Mouse (Mus musculus): ENCODE data around the gene Cdh23.
A peak's percentile ranks its signal among the peaks of the same experiment; 100 is the strongest.

Gene Cdh23

DNA sequence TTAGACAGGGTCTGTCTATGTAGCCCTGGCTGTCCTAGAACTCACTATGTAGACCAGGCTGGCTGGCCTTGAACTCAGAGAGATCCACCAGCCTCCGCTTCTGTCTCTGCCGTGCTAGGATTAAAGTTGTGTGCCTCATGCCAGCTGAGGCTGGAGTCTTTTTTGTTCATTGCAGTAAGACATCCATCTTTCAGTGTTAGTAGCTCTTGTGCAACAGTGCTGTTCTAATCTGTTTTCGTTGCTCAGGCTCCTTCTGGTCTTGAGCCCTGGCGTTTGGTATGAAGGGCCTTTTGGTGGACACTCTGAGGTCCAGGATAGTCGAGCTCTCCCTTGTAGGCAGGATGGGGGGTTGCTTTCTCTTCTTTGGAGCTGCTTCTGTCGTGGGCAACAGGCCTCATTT is 332.9 kb downstream of the Cdh23 start:
- no peak for DNase-seq (ENCODE audit: low spot score)

DNA sequence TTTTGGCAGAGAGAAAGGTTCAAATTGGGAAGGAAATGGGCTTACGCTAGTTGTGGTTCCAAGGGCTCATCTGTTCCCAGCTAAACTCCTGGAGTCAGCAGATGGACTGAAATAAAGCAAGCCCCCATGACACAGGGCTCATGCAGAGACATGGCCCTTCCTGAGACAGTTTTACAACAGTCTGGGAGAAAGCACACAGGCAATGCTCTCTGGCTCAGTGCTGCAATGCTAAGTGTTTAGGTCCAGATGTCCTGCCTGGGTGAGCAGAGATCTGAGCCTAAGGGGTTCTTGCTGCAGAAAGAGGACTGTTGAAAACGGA is 334.0 kb downstream of the Cdh23 start:
- no peak for DNase-seq (ENCODE audit: low spot score)

DNA sequence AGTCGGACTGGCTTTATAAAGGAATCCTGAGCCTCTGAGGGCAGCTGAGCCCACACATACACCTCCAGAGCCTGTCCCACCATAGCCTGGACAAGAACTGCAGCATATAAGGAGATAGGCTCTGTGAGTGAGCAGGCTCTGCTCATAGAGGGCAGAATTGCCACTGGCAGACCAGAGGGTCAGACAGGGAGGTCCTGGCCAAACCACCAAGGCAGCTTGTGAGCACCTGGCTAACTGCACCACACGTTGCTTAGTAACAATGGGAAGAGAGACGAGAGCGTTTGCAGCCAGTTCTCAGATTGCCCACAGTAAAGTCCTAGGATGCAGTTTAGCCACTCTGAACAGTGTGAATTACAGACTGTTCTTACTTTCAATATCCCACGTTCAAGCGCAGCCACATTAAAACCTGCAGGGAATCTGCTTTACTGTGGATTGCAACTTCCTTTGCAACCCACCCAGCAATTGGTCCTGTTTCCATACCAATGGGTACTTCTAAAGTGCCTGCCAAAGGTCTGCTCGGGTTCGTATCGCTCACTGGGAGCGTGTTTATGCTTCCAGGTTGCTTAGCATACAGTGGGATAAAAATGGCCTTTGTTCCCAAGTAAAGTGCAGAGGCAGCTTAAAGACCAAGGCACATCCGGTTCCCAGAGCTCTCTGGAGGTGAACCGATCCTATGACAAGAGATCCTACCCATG is 334.5 kb downstream of the Cdh23 start:
- no peak for DNase-seq (ENCODE audit: low spot score)

DNA sequence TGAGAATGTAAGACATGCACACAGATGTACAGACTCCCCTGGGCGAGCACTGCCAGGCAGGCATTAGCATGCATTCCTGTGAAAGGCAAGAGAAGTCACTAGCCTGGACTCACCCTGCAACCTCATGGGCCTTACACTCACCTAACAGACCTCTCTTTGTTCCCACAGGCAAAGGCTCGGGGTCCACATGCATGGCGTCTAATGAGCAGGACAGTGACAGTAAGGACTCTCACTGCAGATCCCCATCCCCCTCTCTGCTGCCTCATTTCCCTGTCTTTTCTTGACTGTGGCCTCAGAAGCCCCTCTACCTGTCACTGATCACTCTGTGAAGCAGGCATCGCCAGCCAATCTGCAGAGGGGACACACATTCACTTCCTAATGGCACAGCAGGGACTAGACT is 337.5 kb downstream of the Cdh23 start:
- DNase-seq (ENCODE audit: low spot score): no peak

DNA sequence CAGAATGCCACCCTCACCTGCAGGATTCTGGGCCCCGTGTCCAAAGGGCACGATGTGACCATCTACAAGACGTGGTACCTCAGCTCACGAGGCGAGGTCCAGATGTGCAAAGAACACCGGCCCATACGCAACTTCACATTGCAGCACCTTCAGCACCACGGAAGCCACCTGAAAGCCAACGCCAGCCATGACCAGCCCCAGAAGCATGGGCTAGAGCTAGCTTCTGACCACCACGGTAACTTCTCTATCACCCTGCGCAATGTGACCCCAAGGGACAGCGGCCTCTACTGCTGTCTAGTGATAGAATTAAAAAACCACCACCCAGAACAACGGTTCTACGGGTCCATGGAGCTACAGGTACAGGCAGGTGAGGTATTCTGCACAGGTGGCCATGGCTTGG is 338.4 kb downstream of the Cdh23 start:
- no peak for DNase-seq (ENCODE audit: low spot score)

DNA sequence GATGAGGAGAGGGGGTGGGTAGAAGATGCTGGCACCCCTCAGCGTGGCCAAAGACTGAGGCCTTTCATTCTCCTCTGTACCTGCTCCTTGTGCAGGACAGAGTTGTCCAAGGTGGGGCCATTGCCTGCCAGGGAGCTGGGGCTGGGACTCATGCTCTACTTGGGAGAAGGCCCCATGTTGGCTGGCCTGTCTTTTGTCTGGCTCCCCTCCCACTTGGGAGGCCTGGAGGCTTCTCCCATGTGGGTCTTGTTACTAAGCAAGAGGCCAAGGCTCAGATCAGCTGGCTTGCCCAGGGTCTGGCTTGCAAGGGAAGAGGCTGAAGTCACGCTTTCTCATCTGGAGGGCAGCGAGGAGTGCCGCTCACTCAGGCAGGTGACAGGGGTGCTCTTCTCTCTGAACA is 338.8 kb downstream of the Cdh23 start:
- DNase-seq (ENCODE audit: low spot score): no peak

DNA sequence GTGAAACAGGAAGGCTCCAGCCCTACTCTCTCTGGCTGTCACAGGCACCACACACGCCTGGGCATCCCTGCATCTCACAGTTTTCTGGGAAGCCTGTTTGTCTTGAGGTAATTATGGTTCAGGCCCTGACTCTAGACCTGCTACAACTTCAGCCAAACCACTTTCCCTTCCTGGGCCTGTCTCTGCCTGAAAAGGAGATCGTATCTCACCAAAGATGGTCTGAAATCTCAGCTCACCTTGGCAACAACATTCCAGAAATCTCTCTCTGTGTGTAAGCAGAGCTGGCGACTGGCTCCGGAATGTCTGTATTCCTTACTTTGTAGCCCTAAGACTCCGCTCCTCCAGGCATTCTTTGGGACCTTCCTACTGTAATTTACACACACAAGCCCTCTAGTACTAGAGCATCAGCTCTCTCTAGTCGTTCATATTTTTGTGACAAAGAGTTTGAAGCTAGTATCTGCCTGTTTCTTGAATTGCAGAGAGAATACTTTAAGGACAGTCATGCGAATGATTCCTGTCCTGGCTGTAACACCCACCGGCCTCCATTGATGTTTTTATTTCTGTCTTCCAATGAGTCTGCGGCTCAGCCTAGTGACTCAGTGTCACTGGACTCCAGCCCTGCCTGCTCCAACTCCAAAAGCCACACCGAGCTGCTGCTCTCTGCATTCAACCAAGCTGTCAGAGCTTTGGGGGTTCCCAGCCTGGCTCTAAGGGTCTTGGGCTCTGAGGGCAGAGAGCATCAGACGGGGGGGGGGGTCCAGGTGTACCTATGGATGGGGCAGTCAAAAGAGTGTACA is 341.2 kb downstream of the Cdh23 start:
- no peak for DNase-seq (ENCODE audit: low spot score)

DNA sequence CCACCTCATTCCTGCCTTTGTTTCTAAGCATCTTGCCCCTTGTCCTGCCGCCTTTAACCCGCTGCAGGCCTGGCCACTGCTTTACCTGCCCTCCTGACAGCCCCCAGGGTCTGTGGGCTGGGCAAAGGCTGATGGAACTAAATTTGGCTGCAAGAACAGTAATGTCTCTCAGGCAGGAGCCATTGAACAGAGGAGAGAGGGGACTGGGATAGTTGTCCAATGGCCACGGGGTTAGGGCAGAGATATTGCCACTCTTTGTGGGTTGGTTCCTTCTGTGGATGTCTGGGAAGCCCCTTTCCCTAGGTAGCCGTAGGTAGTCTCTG is 342.3 kb downstream of the Cdh23 start:
- DNase-seq (ENCODE audit: low spot score): no peak

DNA sequence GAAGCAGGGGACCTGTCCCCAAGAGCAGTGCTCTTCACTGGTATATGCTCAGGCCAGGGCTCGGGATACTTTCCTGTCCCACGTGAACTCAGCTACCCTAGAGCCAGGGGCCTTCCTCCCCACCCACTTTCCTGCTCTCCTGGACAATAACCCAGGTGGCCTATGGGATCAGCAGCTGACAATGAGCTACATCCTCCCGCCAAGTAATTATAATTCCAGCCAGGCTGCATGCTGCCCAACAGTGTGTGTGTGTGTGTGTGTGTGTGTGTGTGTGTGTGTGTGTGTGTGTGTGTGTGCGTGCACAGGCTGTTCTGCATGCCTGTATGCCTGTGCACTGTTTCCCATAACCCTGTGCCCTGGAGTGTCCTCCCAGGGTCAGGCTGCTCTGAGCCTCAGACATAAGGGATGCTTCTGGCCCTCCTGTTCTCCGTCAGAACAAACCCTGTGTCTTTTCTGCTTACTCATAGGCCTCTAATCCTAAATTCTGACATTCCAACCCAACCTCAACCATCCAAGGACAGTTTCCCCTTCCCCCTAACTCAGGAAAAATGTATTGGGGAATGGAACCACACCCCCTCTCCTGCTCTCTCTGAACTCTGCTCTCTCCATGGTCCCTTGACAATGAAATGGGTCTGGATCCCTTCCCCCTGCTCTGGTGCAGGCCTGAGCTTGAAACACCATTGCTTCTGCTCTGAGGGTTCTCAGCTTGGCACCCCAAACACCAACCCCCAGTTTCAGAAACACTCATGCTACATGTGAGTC is 342.9 kb downstream of the Cdh23 start:
- DNase-seq (ENCODE audit: low spot score): no peak

DNA sequence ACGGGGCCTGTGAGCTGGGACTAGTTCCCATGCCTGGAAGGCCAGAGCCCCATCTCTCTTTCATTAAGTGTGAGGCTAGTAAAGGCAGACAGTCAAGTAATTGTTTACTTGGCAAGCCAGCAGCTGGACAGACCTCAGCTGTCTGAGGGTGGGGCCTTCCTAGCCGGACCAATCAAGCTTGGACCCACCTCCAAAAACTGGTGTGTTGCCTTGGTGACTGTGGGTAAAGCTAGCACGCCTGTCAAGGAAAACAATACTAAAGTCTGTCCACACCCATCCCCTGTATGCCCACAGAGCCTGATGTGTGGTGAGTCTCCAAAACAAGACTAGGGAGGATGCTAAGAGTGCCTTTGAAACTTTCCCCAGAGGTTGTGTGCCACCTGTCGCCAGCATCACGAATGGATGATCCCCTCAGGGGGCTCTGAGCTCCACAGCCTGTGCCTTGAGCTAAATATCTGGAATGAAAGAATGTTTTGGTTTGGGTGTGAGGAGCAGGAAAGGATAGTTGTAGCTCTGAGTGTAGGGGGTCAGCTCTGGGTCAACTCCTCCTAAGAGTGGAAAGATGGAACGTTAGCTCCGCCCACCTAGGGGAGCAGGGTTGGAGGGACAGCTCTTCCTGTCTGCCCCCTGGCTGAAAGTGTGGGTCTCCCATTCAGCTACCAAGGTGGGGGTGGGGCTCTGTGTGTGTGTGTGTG is 344.4 kb downstream of the Cdh23 start:
- DNase-seq (ENCODE audit: low spot score): peak; percentile 38

DNA sequence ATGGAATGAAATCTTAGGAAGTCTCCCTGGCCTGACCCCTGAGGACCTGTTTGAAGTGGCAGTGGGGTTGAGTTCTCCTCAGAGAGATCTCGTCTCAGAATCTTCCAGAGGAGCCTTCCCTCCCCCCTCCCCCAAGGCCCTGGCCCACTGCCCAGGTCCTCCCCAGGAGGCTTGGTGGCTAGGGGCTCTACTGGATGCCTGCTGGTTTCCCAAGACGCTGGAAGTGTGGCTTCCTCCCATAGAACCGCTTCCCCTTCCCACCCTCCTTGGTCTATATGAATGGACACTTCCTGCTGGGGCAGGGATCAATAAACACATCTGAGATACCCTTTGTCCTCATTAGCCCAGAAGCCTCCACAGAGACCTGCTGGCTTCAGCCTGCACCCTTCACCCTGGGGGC is 345.0 kb downstream of the Cdh23 start:
- DNase-seq (ENCODE audit: low spot score): no peak

DNA sequence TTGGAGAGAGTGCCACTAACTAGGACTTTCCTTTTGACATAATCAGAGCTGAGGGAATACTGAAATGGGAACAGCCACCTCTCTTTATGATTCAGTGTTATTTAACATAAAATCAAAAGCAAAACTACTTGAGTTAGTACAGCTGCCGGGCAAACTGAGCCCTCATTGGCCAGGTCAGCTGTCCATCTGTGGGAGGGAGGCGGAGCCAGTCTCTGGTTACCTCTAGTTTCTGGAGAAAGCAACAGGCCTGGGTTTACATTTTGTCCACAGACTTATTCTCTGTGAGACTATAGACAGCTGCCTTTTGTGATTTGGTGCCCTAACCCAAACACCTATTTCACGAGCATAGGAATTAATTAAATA is 345.5 kb downstream of the Cdh23 start:
- peak; percentile 82 for DNase-seq (ENCODE audit: low spot score)

DNA sequence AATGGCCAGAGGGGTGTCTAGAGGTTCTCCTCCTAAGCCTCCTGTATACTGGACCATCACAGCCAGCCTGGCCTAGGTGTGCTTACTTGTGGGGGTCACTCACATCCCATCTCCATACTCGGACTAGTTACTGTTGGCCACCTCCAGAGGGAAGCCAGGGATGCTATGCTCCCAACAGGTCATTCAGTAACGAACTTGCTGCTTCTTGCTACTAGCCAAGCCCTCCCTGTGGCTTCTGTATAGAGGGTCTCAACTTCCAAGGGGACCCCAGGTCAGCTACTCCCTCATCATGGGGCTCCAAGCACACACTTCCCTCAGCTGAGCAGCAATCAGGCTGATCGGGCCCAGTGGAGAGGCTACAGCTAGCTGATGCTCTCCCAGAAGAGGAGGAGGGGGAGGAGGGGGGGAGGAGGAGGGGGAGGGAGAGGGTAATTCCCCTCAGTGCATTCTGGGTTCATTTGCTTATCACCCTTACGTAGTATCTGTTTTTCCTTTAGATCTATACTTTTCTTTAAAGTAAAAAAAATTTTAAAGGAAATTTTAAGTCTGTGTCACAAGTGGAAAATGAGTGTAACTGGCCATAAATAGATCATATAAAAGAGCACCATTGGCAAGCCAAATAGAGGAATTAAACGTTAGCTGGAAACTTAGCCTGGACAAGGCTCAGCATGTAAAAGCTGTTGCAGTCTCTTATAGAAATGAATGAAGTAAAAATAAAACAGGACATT is 346.0 kb downstream of the Cdh23 start:
- no peak for DNase-seq (ENCODE audit: low spot score)

DNA sequence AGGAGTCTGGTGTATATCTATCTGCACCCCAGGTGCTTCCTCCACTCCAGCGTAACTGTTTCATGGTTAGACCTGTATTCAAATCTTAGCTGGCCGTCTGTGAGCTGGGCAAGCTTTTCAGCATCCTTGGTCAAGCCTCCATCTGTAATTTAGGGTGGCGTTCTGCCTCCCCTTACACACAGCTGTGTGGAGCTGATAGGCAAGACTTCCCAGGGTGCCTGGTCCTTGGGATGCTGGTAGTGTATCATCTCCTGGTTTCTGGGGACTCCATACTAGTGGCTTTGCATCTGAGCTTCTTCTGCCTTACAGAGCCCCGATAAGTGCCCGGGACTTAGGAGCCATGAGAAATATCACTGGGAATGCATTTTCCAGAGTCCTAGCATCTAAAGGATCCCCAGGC is 346.6 kb downstream of the Cdh23 start:
- no peak for DNase-seq (ENCODE audit: low spot score)

DNA sequence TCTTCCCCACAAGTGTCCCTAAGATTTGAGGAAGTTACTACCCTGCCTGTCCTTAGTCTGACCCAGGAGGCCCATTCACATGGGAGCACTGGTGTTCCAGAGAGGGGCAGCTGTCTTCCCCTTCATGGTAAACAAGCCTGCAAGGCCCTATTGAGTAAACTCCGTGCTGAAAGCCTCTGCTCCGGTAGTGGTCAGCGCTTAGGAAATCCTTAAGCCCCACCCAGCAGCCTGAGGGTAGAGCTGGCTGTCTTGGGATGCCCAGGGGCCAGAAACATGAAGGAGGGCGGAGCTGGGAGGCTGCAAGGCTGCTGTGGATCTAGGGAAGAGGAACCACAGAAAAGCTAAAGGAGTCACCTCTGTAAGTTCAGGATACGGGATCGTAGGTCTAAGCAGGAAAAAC is 347.2 kb downstream of the Cdh23 start:
- no peak for DNase-seq (ENCODE audit: low spot score)

DNA sequence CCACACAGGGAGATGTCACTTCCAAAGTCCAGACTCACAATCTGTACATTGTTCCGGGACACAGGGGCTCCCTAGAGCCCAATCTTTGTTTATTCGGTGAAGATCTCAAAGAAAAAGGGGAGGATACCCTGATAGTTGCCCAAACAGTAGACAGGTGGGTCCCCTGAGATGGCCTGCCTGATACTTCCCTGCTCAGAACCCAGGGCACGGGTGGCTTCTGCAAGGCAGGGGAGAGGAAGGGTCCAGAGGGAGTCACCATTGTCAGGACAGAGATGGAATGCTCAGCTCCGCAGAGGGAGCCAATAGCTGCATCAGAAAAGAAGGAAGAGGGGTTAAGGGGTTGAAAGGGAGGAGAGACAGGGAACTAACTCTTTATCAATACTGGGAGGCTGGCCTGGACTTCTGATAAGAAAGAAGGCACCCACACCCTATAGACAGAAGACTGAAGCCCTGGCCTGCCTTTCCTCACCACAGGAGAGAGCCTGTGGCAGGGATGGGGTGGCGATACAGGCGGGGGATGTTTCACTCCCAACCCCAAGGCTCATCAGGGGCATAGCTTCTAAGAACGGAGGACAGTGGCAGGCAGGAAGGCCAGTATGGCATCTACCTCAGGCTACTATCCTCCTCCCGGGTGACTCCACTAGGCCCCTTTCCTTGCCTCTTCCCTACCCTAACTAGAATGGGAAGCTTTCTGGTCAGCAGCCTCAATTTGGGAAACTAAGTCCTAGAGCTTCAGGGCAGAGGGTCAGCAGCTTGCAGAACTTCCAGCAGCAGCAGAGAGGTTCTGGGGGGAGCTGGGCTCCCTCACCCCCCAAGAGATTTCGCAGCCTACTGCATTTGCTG is 348.3 kb downstream of the Cdh23 start:
- DNase-seq (ENCODE audit: low spot score): no peak

DNA sequence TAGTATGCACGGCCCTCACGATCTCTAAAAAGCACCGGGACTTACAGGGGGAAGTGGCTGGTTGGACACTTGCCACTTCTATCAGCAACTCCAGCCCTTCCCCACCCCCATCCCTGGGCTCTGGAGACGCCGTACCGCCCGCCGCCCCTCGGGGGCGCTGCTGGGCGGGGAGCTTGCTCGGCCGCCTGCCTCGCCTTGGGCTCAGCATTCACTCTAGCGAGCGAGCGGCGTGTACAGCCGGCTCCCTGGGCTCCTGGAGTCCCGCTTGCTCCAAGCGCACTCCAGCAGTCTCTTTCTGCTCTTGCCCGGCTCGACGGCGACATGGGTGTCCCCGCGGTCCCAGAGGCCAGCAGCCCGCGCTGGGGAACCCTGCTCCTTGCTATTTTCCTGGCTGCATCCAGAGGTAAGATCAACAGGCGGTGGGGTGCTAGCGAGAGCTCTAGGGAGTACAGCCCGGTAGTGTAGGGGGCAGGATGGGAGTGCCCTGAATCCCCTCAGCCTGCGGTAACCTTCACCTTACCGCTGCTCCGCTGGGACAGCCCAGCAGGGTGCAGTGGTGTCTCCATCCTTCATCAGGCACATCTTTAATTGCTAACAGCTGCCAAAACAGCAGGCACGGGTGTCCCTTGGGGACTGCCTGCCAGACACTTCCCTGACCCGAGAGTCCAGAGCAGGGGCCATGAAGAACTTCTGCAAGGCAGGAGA is 349.4 kb downstream of the Cdh23 start, which contains the start of gene Vsir:
Vsir (plus strand) TSS at position 151 of the 705 bp plus-strand sequence.
- peak; percentile 34 for DNase-seq (ENCODE audit: low spot score)

DNA sequence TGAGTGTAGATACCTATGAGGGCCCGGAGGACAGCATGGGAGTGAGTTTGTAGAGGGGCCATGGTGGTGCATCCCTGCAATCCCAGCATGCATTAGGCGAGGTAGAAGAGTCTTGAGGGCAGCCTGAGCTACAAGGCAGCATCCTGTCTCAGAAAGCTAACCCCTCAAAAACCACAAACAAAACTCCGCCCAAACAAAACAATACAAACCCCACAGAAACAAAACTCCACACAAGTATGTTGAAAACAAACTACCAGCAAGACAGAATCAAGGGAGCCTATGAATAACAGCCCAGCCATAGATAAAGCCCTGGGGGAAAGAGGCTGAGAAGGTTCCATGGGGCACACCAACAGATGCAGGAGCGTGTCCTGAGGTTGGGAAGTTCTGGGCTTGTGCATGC is 350.2 kb downstream of the Cdh23 start:
- no peak for DNase-seq (ENCODE audit: low spot score)

DNA sequence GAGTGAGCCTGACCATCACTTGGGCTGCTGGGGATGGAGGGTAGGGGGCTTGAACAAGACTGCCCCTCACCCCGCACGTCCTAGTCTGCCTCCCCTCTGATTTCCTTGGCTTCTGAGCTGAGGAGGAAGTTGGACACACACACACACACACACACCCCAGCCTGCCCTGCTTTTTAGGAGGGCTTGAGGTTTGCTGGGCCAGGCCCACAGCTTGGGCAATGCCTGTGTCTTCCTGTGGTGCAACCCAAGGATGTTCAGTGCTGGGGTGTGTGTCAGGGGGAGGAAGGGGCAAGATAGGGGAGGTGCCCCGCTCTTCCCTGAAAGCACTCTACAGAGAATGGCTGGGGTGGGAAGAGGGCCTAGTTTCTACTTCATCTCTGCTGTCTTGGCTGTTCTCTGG is 352.2 kb downstream of the Cdh23 start:
- no peak for DNase-seq (ENCODE audit: low spot score)

DNA sequence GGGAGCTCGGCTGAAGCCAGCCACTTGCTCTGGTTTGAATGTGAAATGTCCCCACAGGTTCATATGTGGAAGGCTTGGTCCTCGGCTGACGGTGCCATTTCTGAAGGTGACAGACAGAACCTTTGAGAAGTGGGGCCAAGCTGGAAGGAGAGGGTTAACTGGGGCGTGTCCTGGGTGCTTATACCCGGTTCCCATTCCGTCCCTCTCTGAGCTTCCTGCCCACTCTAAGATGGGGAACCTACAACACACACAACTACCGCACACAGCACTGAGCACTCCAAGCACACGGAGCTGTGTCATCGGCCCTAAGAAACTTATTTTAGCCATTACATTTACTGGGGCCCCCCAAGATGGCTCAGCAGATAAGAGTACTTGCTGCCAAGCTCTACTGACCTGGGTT is 354.8 kb downstream of the Cdh23 start:
- DNase-seq (ENCODE audit: low spot score): no peak

DNA sequence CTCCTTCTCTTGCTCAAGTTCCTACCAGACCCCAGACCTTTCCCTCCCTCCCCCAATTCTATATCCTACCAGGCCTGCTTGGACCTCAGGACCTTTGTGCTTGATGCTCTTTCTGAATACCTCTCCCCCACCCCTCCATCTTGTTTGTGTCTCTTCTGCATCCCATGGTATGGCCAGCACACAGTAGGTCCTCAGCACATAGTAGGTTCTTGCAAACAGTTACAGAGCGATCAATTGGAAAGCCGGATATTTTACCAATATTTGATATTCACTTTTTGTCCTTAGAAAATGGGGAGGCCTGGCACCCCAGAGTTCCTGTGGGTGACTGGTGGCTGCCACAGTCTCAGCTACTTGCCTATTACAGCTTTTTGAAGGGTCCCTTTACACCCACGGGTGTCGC is 361.3 kb downstream of the Cdh23 start:
- no peak for DNase-seq (ENCODE audit: low spot score)
